Mouse (Mus musculus): Measurements from ENCODE around the gene Fap.

GRCm38 (mm10) chr2:62591555-62591954 is 17.7 kb upstream of the Fap start:
- no peak for TF ChIP-seq GATA1 (IDR thresholded peaks at IDR 0.05; ENCODE audit: low read length)
- TF ChIP-seq TAL1 (IDR thresholded peaks at IDR 0.05; ENCODE audit: low read length) = no peak

Measured in erythroblast, embryonic 14.5 days (primary cell).